8 mouse cellular contexts compared by ENCODE assay signal in genomic region chr17:56474311-56474830, GRCm38 (mm10). TPM values are rescaled to one million over a fixed set of nuclear protein-coding genes. Genes with fewer than 3 reads are reported as not detected.
A peak's percentile ranks its signal among the peaks of the same experiment; 100 is the strongest.
DNase-seq lines count a peak whose midpoint lies in the region; ATAC-seq and TF ChIP-seq lines count a peak whose summit lies in the region.

No protein-coding gene starts in this region.

- H3K4me1 ChIP-seq in liver, embryonic 11.5 days (replicated peaks; ENCODE audit: control insufficient read depth, insufficient read depth, low read length): peaks cover 52% of the 10 kb centered on the region
- H3K4me1 ChIP-seq in embryonic facial prominence, embryonic 14.5 days (ENCODE audit: control insufficient read depth, insufficient read depth, low read length): peaks cover 47% of the 10 kb centered on the region
- H3K4me1 ChIP-seq in hindbrain, embryonic 16.5 days (ENCODE audit: control insufficient read depth, insufficient read depth, low read depth, low read length): peaks cover 49% of the 10 kb centered on the region

- 7% methylated on average over 32 of the region's 32 CpGs for WGBS in liver, embryonic 11.5 days
- 7% methylated on average over 9 of the region's 32 CpGs for WGBS in embryonic facial prominence, embryonic 14.5 days
- WGBS in hindbrain, embryonic 16.5 days: 2% methylated on average over 29 of the region's 32 CpGs

- H3ac ChIP-seq in myocyte (ENCODE audit: control insufficient read depth, insufficient read length): peak overlapping the region; percentile 61

- H3K27me3 ChIP-seq in liver, embryonic 11.5 days (replicated peaks; ENCODE audit: control insufficient read depth, insufficient read depth, low read length): peaks cover 90% of the 10 kb centered on the region
- H3K27me3 ChIP-seq in embryonic facial prominence, embryonic 14.5 days (replicated peaks; ENCODE audit: control insufficient read depth, insufficient read depth, low read length): peaks cover 29% of the 10 kb centered on the region
- no peaks in the 10 kb centered on the region for H3K27me3 ChIP-seq in hindbrain, embryonic 16.5 days (replicated peaks; ENCODE audit: control insufficient read depth, insufficient read depth, low read length)
- no peaks in the 10 kb centered on the region for H3K27me3 ChIP-seq in myocyte (ENCODE audit: control insufficient read depth, insufficient read depth, insufficient read length)

- no peak for ATAC-seq in liver, embryonic 11.5 days (replicated peaks; ENCODE audit: low FRiP score)
- ATAC-seq in embryonic facial prominence, embryonic 14.5 days (ENCODE audit: low read depth): no peak
- ATAC-seq in hindbrain, embryonic 16.5 days: no peak
- no peak for ATAC-seq in activated CD4-positive, CD25-positive, alpha-beta regulatory T cell, adult 4 months

- no peak for DNase-seq in liver, embryonic 11.5 days (ENCODE audit: low spot score)
- no peak for DNase-seq in liver
- DNase-seq in embryonic facial prominence, embryonic 14.5 days (ENCODE audit: low spot score): no peak
- no peak for DNase-seq in thymus, postnatal 36 days
- DNase-seq in kidney, adult 9 months: no peak

- H3K27ac ChIP-seq in liver, embryonic 11.5 days (ENCODE audit: low read depth, low read length): no peak overlapping the region
- no peak overlapping the region for H3K27ac ChIP-seq in embryonic facial prominence, embryonic 14.5 days (replicated peaks; ENCODE audit: low read depth, low read length)
- peak overlapping the region; percentile 97 for H3K27ac ChIP-seq in hindbrain, embryonic 16.5 days (ENCODE audit: low read depth, low read length)

- TF ChIP-seq POLR2A in myocyte (IDR thresholded peaks at IDR 0.05; ENCODE audit: insufficient read length, low read depth): no peak

- no peaks in the 10 kb centered on the region for H3K36me3 ChIP-seq in liver, embryonic 11.5 days (ENCODE audit: control insufficient read depth, insufficient read depth, low read length)
- no peaks in the 10 kb centered on the region for H3K36me3 ChIP-seq in embryonic facial prominence, embryonic 14.5 days (ENCODE audit: control insufficient read depth, insufficient read depth, low read length)
- no peaks in the 10 kb centered on the region for H3K36me3 ChIP-seq in hindbrain, embryonic 16.5 days (ENCODE audit: control insufficient read depth, insufficient read depth, low read length)
- H3K36me3 ChIP-seq in myocyte (ENCODE audit: control insufficient read depth, insufficient read depth): no peaks in the 10 kb centered on the region

- H3K4me2 ChIP-seq in liver, embryonic 11.5 days: peak overlapping the region; percentile 87
- H3K4me2 ChIP-seq in embryonic facial prominence, embryonic 14.5 days (ENCODE audit: low read depth, low read length): peak overlapping the region; percentile 96
- H3K4me2 ChIP-seq in hindbrain, embryonic 16.5 days (ENCODE audit: low read length): peak overlapping the region; percentile 94
- peak overlapping the region; percentile 81 for H3K4me2 ChIP-seq in myocyte (ENCODE audit: low read depth)

- H3K4me3 ChIP-seq in liver, embryonic 11.5 days (ENCODE audit: low read depth, low read length): peak overlapping the region; percentile 60
- H3K4me3 ChIP-seq in embryonic facial prominence, embryonic 14.5 days (ENCODE audit: low read depth, low read length): peak overlapping the region; percentile 66
- H3K4me3 ChIP-seq in hindbrain, embryonic 16.5 days (ENCODE audit: low read length): peak overlapping the region; percentile 80
- H3K4me3 ChIP-seq in myocyte: peak overlapping the region; percentile 89

- H3K9me3 ChIP-seq in liver, embryonic 11.5 days (ENCODE audit: control insufficient read depth, low read length): no peaks in the 10 kb centered on the region
- H3K9me3 ChIP-seq in embryonic facial prominence, embryonic 14.5 days (ENCODE audit: control insufficient read depth, low read length): 0 out of 2 replicates have a peak, but pooled peaks cover 4% of the 10 kb centered on the region
- H3K9me3 ChIP-seq in hindbrain, embryonic 16.5 days (ENCODE audit: control insufficient read depth, low read length): no peaks in the 10 kb centered on the region

- H3K79me2 ChIP-seq in myocyte (ENCODE audit: control insufficient read depth, insufficient read depth): peaks cover 53% of the 10 kb centered on the region

- H3K9ac ChIP-seq in liver, embryonic 11.5 days (ENCODE audit: low read depth, low read length): peak overlapping the region; percentile 30; the same call in 1 of the 2 replicates
- peak overlapping the region; percentile 92 for H3K9ac ChIP-seq in embryonic facial prominence, embryonic 14.5 days (ENCODE audit: low read depth, low read length)
- peak overlapping the region; percentile 96 for H3K9ac ChIP-seq in hindbrain, embryonic 16.5 days (ENCODE audit: low read depth, low read length)

TF ChIP-seq in myocyte, 11 proteins besides CTCF, POLR2A, EP300 and RAD21:
- no peak for TF ChIP-seq REST (IDR thresholded peaks at IDR 0.05; ENCODE audit: insufficient read depth, insufficient read length)
- no peak for TF ChIP-seq TCF3 (IDR thresholded peaks at IDR 0.05; ENCODE audit: insufficient read length, low read depth)
- TF ChIP-seq MYOD1 (IDR thresholded peaks at IDR 0.05; ENCODE audit: control insufficient read depth in 1 of 3, insufficient read length in 2 of 3, low read depth in 2 of 3): no peak
- TF ChIP-seq SRF (IDR thresholded peaks at IDR 0.05; ENCODE audit: control insufficient read depth, insufficient read length, low read depth): no peak
TF ChIP-seq in myocyte: peak in this region for 0.

RNA-seq across cellular contexts. Expression of gene Ptprs, which starts 1.9 kb away (rescaled TPM):
- 33.4 and 39.8 TPM in 2 replicates for polyA plus RNA-seq in liver, embryonic 11.5 days (2014; fragmentation: Nextera tagmentation; extraction: Ambion mirVana)
- 104 and 116 TPM in 2 replicates for polyA plus RNA-seq in embryonic facial prominence, embryonic 14.5 days (2014; fragmentation: Nextera tagmentation; extraction: Ambion mirVana)
- 229 and 264 TPM in 2 replicates for polyA plus RNA-seq in hindbrain, embryonic 16.5 days (2015; fragmentation: Nextera tagmentation; extraction: Ambion mirVana)
- polyA plus RNA-seq in myocyte (2012; fragmentation: generic; extraction: Trizol): 116 TPM
- polyA plus RNA-seq in activated CD4-positive, CD25-positive, alpha-beta regulatory T cell, adult 4 months (2017; shearing (Covaris generic)): 1 to 10 TPM; 6.5 to 8.6 TPM

RNA-seq across cellular contexts. Expression of gene Znrf4, which starts 37.9 kb away (rescaled TPM):
- not detected in 2 replicates for polyA plus RNA-seq in liver, embryonic 11.5 days (2014; fragmentation: Nextera tagmentation; extraction: Ambion mirVana)
- not detected in 2 replicates for polyA plus RNA-seq in embryonic facial prominence, embryonic 14.5 days (2014; fragmentation: Nextera tagmentation; extraction: Ambion mirVana)
- not detected in 2 replicates for polyA plus RNA-seq in hindbrain, embryonic 16.5 days (2015; fragmentation: Nextera tagmentation; extraction: Ambion mirVana)
- not detected for polyA plus RNA-seq in myocyte (2012; fragmentation: generic; extraction: Trizol)
- not detected for polyA plus RNA-seq in activated CD4-positive, CD25-positive, alpha-beta regulatory T cell, adult 4 months (2017; shearing (Covaris generic))

Comparison
In these comparisons a context has a peak if more than half of its experiments do, and no peak if none do; other contexts are left out.
1. H3K9ac ChIP-seq: peak in every context shown above with its lines; median percentile 96 in hindbrain, embryonic 16.5 days; 92 in embryonic facial prominence, embryonic 14.5 days; 30 in liver, embryonic 11.5 days.